Mouse (Mus musculus) forebrain, embryonic 14.5 days (tissue): ENCODE measurements around the gene Zfp113. TPM values are rescaled to one million over a fixed set of nuclear protein-coding genes. Genes with fewer than 3 reads are reported as not detected.
"Not testable (repeated sequence)": the region's sequence is repeated elsewhere in the genome, so short reads cannot be mapped to it uniquely, and the experiment has no call there.

Source experiments
- ATAC-seq: fragments of 200-750 bp; cut with Nextera tagmentation; 2 replicates; pipeline ENCODE4 v1.8.0; 2017; ENCODE audit warnings: mild to moderate bottlenecking, moderate library complexity
- DNase-seq: peaks from one replicate; pipeline ENCODE4 v3.0.0-alpha.2; 2015; ENCODE audit warnings: low spot score
- H3K27ac ChIP-seq: fragments of 300-500 bp; sonication (generic); 2 replicates; pipeline ENCODE4 v1.5.1; 2014; ENCODE audit warnings: low read depth, mild to moderate bottlenecking, control low read depth, low read length, moderate library complexity
- H3K27me3 ChIP-seq: fragments of 300-500 bp; sonication (generic); replicated peaks from 2 replicates; pipeline ENCODE4 v1.6.1; 2014; ENCODE audit warnings: low read length, control low read depth, mixed read lengths; ENCODE audit not compliant: control insufficient read depth, insufficient read depth
- H3K36me3 ChIP-seq: fragments of 300-500 bp; sonication (generic); 2 replicates; pipeline ENCODE4 v1.6.1; 2014; ENCODE audit warnings: low read length, control low read depth; ENCODE audit not compliant: control insufficient read depth, insufficient read depth
- H3K4me1 ChIP-seq: fragments of 300-500 bp; sonication (generic); 2 replicates; pipeline ENCODE4 v1.6.1; 2014; ENCODE audit warnings: antibody characterized with exemption, low read length, control low read depth; ENCODE audit not compliant: control insufficient read depth, insufficient read depth
- H3K4me2 ChIP-seq: fragments of 300-500 bp; sonication (generic); 2 replicates; pipeline ENCODE4 v1.6.1; 2014; ENCODE audit warnings: mild to moderate bottlenecking, control low read depth, low read length
- H3K4me3 ChIP-seq: fragments of 300-500 bp; sonication (generic); 2 replicates; pipeline ENCODE4 v1.5.1; 2014; ENCODE audit warnings: low read depth, low read length, control low read depth
- H3K9ac ChIP-seq: fragments of 300-500 bp; sonication (generic); 2 replicates; pipeline ENCODE4 v1.6.1; 2014; ENCODE audit warnings: mild to moderate bottlenecking, low read length, control low read depth, moderate library complexity
- H3K9me3 ChIP-seq: fragments of 300-500 bp; sonication (generic); replicated peaks from 2 replicates; pipeline ENCODE4 v1.6.1; 2016; ENCODE audit warnings: low read length, control low read depth, mixed read lengths; ENCODE audit not compliant: control insufficient read depth
- WGBS: fragments of 180-500 bp; shearing (Covaris S2); extraction: QIAGEN DNeasy Blood & Tissue Kit; methylation state at CpG from one replicate; pipeline ENCODE4 v1.1.7; 2014; 5-methylcytosine and 5-hydroxymethylcytosine counted together
- microRNA counts: library from miRNA; unstranded; fragments of <30 nt; microRNA quantifications from one replicate; lab custom pipeline; 2016
- microRNA-seq: library from miRNA; unstranded; fragments of <30 nt; microRNA quantifications from one replicate; pipeline ENCODE4, GENCODE M21; 2016
- polyA plus RNA-seq: library from polyadenylated mRNA; unstranded; fragments of >200 nt; fragmentation: Nextera tagmentation; extraction: Ambion mirVana; gene quantifications from 2 replicates; pipeline ENCODE4 v1.2.1, GENCODE M21; 2014

Zfp113 gene
- polyA plus RNA-seq, 1 experiment from 2014 or later, result 21.8 TPM

DNA sequence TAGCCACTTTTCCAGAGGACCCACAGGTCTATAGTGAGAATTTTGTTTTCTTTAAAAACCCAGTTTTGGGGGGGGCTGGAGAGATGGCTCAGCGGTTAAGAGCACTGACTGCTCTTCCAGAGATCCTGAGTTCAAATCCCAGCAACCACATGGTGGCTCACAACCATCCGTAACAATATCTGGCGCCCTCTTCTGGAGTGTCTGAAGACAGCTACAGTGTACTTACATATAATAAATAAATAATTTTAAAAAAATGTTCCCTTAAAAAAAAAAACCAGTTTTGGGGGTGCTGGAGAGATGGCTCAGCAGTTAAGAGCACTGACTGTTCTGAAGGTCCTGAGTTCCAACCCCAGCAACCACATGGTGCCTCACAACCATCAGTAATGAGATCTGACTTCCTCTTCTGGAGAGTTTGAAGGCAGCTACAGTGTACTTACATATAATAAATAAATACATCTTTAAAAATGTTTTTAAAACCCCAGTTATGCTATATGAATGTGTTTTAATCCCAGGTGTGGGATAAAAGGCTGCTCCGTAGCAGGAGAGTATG, 45.6 kb downstream of the Zfp113 start:
- H3K9ac ChIP-seq, H3K27ac ChIP-seq, H3K9me3 ChIP-seq, H3K27me3 ChIP-seq, H3K36me3 ChIP-seq, H3K4me3 ChIP-seq, DNase-seq, ATAC-seq, H3K4me2 ChIP-seq, H3K4me1 ChIP-seq: not testable (repeated sequence)
- 68% methylated on average over 4 of the region's 4 CpGs for WGBS

DNA sequence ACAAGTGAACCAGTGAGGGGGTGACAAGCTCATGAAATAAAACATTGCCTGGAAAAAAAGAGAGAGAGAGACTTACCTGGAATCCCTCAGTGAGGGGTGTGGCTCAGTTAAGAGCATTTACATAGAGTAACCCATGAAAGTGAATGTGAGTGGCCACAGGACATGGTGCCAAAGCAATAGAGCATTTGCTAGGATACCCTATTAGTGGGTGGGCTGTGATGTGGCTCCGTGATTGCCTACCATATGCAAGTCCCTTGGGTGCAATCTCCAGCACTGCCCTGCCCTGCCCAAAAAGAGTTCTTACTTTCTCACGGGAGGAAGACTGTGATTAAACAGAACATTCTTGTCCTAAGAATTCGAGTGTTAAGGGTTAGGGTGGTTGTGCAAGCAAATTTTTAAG, 48.4 kb downstream of the Zfp113 start:
- ATAC-seq (no peak), DNase-seq (no peak)
- Histone ChIP-seq H3K4me2 (no peak overlapping the region), H3K9ac (no peak overlapping the region), H3K27ac (no peak overlapping the region), H3K36me3 (peaks cover 37% of the 10 kb centered on the region), H3K4me3 (no peak overlapping the region), H3K27me3 (no peaks in the 10 kb centered on the region), H3K4me1 (no peaks in the 10 kb centered on the region), H3K9me3 (no peaks in the 10 kb centered on the region)
- WGBS, result 71% methylated on average over 3 of the region's 3 CpGs

GRCm38 (mm10) chr5:138104976-138105375, 50.6 kb downstream of the Zfp113 start:
- WGBS, result 91% methylated on average over 2 of the region's 2 CpGs
- Histone ChIP-seq H3K4me2 (no peak overlapping the region), H3K9me3 (no peaks in the 10 kb centered on the region), H3K36me3 (peaks cover 58% of the 10 kb centered on the region), H3K4me1 (no peaks in the 10 kb centered on the region), H3K27me3 (no peaks in the 10 kb centered on the region), H3K9ac (no peak overlapping the region), H3K27ac (no peak overlapping the region), H3K4me3 (no peak overlapping the region)
- DNase-seq (no peak), ATAC-seq (no peak)

- H3K4me2 ChIP-seq, result no peak overlapping the region
- no peak overlapping the region for H3K4me3 ChIP-seq
- H3K9me3 ChIP-seq, result no peaks in the 10 kb centered on the region
- no peak for DNase-seq
- 95% methylated on average over 6 of the region's 6 CpGs for WGBS
- no peak for ATAC-seq
- H3K4me1 ChIP-seq, result no peaks in the 10 kb centered on the region
- no peak overlapping the region for H3K9ac ChIP-seq
- H3K27me3 ChIP-seq, result no peaks in the 10 kb centered on the region
- H3K36me3 ChIP-seq, result peaks cover 70% of the 10 kb centered on the region
- no peak overlapping the region for H3K27ac ChIP-seq
These were observed 61.1 kb downstream of the Zfp113 start for GRCm38 (mm10) chr5:138094474-138094873.

DNA sequence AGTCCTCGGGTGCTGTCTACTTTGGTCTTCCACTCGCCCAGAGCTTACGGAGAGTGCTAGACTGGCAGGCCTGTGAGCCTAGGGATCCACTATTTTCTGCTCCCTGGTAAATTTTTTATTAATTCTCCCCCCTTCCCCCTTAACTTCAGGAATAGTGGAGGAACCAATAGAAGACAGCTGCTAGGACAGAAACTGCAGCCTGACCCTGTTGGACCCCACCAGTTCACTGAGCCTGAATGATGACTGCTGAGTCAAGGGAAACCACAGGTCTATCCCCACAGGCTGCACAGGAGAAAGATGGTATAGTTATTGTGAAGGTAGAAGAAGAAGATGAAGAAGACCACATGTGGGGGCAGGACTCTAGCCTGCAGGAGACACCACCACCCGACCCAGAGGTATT, 62.8 kb downstream of the Zfp113 start:
- ATAC-seq (no peak), DNase-seq (no peak)
- peaks cover 62% of the 10 kb centered on the region for H3K36me3 ChIP-seq
- no peak overlapping the region for H3K27ac ChIP-seq
- H3K9me3 ChIP-seq, result no peaks in the 10 kb centered on the region
- H3K4me1 ChIP-seq, result no peaks in the 10 kb centered on the region
- no peak overlapping the region for H3K4me3 ChIP-seq
- WGBS, result 93% methylated on average over 4 of the region's 4 CpGs
- H3K4me2 ChIP-seq, result no peak overlapping the region
- H3K27me3 ChIP-seq, result no peaks in the 10 kb centered on the region
- H3K9ac ChIP-seq, result no peak overlapping the region

DNA sequence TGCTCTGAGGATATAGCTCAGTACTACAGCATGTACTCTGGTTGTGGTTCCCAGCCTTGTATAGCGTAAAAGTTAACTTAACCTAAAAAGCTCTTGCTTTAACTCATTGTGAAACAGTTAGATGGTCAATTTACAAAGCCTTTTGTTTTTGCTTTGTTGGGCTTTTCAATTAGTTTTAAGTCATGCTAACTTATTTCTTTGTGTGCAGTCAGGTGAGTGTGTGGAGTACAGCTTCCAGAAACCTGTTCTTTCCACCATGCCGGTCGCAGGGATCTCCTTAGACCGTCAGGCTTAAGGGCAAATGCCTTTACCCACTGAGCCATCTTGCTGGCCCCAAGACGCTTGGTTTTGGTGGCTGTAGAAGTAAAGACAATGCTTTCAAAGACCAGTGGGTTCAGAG, 64.8 kb downstream of the Zfp113 start:
- 92% methylated on average over 5 of the region's 5 CpGs for WGBS
- no peaks in the 10 kb centered on the region for H3K27me3 ChIP-seq
- ATAC-seq, result no peak

DNA sequence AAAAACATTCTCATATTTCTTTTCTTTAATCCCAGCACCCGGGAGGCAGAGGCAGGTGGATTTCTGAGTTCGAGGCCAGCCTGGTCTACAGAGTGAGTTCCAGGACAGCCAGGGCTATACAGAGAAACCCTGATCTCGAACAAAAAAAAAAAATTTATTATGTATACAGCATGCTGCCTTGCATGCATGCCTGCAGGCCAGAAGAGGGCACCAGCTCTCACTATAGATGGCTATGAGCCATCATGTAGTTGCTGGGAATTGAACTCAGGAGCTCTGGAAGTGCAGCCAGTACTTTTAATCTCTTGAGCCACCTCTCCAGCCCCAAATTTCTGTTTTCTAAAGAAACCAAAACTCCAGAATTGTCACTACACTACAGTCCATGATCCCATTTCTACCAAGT, 65.3 kb downstream of the Zfp113 start:
- peaks cover 46% of the 10 kb centered on the region for H3K36me3 ChIP-seq
- ATAC-seq (no peak), DNase-seq (peak; percentile 15)
- no peaks in the 10 kb centered on the region for H3K9me3 ChIP-seq
- no peak overlapping the region for H3K4me2 ChIP-seq
- H3K4me1 ChIP-seq, result peaks cover 14% of the 10 kb centered on the region
- H3K4me3 ChIP-seq, result no peak overlapping the region
- H3K9ac ChIP-seq, result no peak overlapping the region
- no peaks in the 10 kb centered on the region for H3K27me3 ChIP-seq
- WGBS, result 85% methylated on average over 3 of the region's 3 CpGs
- no peak overlapping the region for H3K27ac ChIP-seq

More for the DNA sequence above, 64.8 kb downstream of the Zfp113 start:
- peaks cover 49% of the 10 kb centered on the region for H3K36me3 ChIP-seq
- H3K4me2 ChIP-seq, result no peak overlapping the region
- no peak overlapping the region for H3K4me3 ChIP-seq
- no peak overlapping the region for H3K9ac ChIP-seq
- H3K9me3 ChIP-seq, result no peaks in the 10 kb centered on the region
- H3K27ac ChIP-seq, result no peak overlapping the region
- no peak for DNase-seq
- peaks cover 14% of the 10 kb centered on the region for H3K4me1 ChIP-seq

MicroRNAs within 50 kb of the gene (microRNA counts, 519-probe panel; counts per million panel counts)
- microRNA mmu-miR-106b (lab: Ali Mortazavi, UCI) (5,858 counts per million, percentile 88 among the panel's probes with 10 or more counts), microRNA mmu-miR-25 (lab: Ali Mortazavi, UCI) (6,247 counts per million, percentile 92 among the panel's probes with 10 or more counts), microRNA mmu-miR-93 (lab: Ali Mortazavi, UCI) (5,731 counts per million, percentile 87 among the panel's probes with 10 or more counts)

Small RNA genes within 50 kb of the gene (microRNA-seq; reads per million reads assigned to microRNA genes)
- gene Mir106b (8,313 reads per million, percentile 96 among the genes with 10 or more reads in this experiment), gene Mir25 (639 reads per million, percentile 78 among the genes with 10 or more reads in this experiment), gene Mir93 (11,598 reads per million, percentile 97 among the genes with 10 or more reads in this experiment)

Other genes with a start within 250 kb of the Zfp113 start
- gene Cyp3a13, start 234.1 kb downstream of the Zfp113 start, polyA plus RNA-seq, result not detected in 2 replicates
- 0.07 and 0.08 TPM in 2 replicates for gene Gjc3, start 192.6 kb downstream of the Zfp113 start, polyA plus RNA-seq
- not detected in 2 replicates for gene Azgp1, start 174.2 kb downstream of the Zfp113 start, polyA plus RNA-seq
- gene Smok3a, start 134.5 kb downstream of the Zfp113 start, polyA plus RNA-seq, result not detected in 2 replicates
- gene Smok3b, start 134.3 kb downstream of the Zfp113 start, polyA plus RNA-seq, result not detected in 2 replicates
- not detected in 2 replicates for gene Smok3c, start 102.5 kb downstream of the Zfp113 start, polyA plus RNA-seq
- gene Zkscan1, start 70.7 kb downstream of the Zfp113 start, polyA plus RNA-seq, result 32.6 and 36.6 TPM in 2 replicates
- gene Zscan21, start 38.8 kb downstream of the Zfp113 start, polyA plus RNA-seq, result 137 and 147 TPM in 2 replicates
- 249 and 270 TPM in 2 replicates for gene Cops6, start 5.3 kb upstream of the Zfp113 start, polyA plus RNA-seq
- 16.4 and 17.0 TPM in 2 replicates for gene Ap4m1, start 16.3 kb upstream of the Zfp113 start, polyA plus RNA-seq
- gene Mcm7, start 16.7 kb upstream of the Zfp113 start, polyA plus RNA-seq, result 176 and 181 TPM in 2 replicates
- gene Taf6, start 31.7 kb upstream of the Zfp113 start, polyA plus RNA-seq, result 95.4 and 96.5 TPM in 2 replicates
- 36.4 and 37.1 TPM in 2 replicates for gene Cnpy4, start 31.7 kb upstream of the Zfp113 start, polyA plus RNA-seq
- 11.9 and 13.1 TPM in 2 replicates for gene Mblac1, start 38.6 kb upstream of the Zfp113 start, polyA plus RNA-seq
- not detected in 2 replicates for gene Nxpe5, start 70.2 kb upstream of the Zfp113 start, polyA plus RNA-seq
- gene Lamtor4, start 99.7 kb upstream of the Zfp113 start, polyA plus RNA-seq, result 73.7 and 88.2 TPM in 2 replicates
- gene BC037034, start 108.3 kb upstream of the Zfp113 start, polyA plus RNA-seq, result 8.9 and 9.8 TPM in 2 replicates
- gene Gal3st4, start 117.1 kb upstream of the Zfp113 start, polyA plus RNA-seq, result 1.3 and 1.8 TPM in 2 replicates
- 0.09 TPM in 1 of 2 replicates, not detected in the other for gene Gm43720, start 124.2 kb upstream of the Zfp113 start, polyA plus RNA-seq
- 34.9 and 37.8 TPM in 2 replicates for gene Gpc2, start 124.3 kb upstream of the Zfp113 start, polyA plus RNA-seq
- 2.3 and 4.0 TPM in 2 replicates for gene Stag3, start 124.5 kb upstream of the Zfp113 start, polyA plus RNA-seq
- not detected in 2 replicates for gene Pvrig, start 186.2 kb upstream of the Zfp113 start, polyA plus RNA-seq